Mouse (Mus musculus) kidney, adult 8-10 months (tissue): ENCODE results near the gene Ptgr1.
A peak's percentile ranks its signal among the peaks of the same experiment; 100 is the strongest.

ENCODE experiments used
- DNase-seq, 2 experiments: peaks; one replicate each; pipeline ENCODE4 v3.0.0; 2022

Ptgr1 gene

DNA sequence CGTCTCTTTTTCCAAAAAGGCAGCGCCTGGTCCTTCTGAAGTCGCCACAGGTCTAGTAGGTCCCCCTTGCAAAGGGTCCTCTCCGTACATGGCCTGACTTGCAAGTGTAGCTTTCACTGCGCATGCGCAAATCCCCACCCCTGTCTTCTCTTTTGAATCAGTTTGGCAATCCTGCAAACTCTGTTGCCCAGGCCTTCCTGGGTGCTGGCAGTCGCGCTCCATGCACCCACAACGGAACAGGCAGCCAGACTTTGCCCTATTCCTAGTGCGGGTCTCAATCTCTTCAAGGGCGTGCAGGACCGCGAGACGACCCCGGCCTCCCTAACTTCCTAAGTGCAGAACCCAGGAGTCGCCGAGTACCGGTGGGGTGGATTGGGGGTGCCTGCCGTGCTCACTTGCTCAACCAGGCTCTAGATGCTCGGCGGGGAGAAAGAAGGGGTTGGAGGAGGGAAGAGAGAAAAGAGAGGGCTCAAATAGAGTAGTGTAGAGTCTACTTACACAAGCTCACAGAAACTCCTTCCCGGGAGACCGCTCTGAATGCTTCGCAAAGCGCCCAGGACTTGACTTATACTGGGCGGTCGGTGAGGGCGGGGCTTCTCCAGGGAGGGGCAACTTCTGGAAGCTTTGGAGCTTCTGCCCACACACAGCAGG, at the start of gene Ptgr1:
Gene Ptgr1 (minus strand): TSS at position 580 of the 651 bp plus-strand sequence.
- peak; percentile 83 to 89 for DNase-seq

DNA sequence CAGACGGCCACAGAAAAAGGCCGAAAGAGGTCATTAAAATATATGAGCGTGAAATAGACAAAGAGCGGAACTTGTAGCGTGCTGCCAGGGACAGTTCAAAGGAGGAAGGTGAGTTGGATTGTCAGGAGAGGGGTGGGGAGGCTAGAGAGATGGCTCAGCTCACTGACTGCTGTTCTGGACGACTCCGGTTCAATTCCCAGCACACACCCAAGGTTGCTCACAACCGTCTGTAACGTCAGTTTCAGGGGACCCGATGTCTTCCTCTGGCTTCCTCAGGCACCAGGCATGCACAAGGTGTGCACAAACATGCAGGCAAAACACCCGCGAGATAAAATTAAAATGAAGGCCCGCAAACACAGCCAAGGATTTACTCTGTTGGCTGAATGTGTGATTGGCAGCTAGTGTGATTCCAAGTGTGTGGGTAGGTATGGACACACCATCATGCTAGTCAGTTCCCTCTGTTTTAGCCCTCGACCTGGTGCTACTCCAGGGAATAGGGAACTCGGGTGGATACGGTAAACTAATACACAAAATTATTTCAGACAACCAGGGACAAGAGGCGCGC, 48.9 kb upstream of the Ptgr1 start:
- no peak for DNase-seq

DNA sequence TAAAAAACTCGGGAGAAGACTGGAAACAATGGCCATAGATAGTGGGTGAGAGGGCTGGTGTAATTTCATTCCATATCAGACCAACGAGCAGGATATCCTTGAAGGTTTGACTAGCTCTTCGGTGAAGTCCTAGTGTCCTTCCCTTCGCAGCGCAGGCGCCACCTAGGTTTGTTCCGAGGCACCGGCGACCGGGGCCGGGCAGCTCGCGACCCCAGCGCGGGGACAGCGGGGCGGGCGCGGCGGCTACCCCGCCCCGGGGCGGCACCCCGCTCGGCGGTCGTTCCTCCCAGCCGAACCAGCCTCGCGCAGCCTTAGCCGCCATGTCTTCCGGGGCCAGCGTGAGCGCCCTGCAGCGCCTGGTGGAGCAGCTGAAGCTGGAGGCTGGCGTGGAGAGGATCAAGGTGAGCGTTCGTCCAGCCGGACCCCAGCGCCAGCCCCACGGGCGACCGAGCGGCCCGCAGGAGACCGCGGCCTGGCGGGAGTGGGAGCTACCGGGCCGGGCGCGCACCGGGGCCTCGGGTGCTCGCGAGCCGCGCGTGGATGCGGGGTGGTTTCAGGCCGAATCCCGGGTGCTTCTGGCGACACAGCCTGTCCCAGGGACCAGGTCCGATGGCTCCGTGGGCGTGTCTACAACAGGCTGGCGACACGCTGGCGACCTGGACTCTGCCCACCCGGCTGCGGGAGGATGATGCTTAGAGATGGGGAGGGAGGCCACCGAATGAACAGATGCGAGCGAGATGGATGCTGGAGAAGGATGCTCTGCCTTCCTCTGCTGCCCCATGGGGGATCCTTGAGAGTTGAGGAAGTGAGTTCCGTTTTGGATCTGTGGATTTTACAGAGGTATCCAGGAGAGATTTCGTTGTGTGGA, 48.2 kb upstream of the Ptgr1 start, which contains the start of gene Gng10:
Gene Gng10 (plus strand): TSS at position 171 of the 868 bp plus-strand sequence.
- peak; percentile 25 to 38 for DNase-seq

DNA sequence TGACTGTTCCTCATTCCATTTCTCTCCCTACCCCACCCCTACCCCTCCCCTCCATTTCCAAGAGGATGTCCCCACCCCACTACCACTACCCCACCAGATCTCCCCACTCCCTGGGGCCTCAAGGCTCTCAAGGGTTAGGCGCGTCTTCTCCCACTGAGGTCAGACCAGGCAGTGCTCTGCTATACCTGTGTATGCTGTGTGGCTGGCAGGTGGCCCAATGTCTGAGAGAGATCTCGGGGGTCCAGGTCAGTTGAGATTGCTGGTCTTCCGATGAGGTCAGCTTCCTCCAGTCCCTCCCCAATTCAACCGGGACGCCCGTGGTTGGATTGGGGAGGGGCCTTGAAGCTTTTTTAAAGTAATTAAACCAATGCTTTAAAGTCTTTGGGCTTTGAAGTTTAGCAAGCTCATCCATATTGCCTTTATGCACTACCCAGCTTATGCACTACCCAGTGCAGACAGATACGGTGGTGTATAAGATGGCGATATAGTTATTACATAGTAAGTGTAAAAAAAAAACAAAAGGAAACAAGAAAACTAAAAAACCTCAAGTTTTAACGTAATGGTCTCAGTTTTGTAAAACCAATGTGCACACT, 47.5 kb upstream of the Ptgr1 start:
- DNase-seq, result no peak

DNA sequence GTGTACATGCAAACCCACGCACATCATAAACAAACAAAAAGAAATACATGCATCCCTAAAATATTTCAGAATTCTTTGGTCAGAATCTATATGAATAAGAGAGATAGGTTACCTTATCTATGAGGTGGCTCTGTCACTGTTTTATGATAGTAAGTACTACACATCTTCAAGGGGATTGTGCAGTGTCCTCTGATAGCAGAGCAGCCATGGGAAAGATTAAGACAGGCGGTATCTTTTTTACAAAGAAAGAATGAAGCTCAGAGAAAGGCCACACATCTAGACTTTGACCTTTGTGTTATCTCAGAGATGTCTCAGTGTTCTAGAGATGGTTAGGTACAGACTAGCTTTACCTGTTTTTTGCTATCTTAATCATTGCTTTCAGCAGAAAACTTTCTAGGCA, 30.0 kb upstream of the Ptgr1 start:
- no peak for DNase-seq

DNA sequence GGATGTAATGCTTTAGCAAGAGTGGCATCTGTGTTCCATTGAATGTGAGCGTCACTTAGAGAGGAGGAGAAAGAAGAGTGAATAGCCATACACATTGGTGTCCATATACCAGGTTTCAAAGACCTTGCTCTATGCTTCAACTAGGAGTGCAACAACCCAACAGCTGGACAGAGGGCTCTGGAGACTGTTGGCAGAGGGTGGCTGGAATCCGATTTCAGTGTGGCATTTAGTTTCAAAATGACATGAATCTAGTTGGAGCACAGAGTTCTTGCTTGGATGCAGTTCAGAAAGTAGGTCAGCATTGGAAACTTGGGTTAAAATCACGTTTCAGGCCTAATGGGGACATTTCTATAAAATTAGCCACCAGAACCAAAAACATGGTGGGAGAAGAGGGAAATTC, 28.3 kb upstream of the Ptgr1 start:
- DNase-seq, result no peak

DNA sequence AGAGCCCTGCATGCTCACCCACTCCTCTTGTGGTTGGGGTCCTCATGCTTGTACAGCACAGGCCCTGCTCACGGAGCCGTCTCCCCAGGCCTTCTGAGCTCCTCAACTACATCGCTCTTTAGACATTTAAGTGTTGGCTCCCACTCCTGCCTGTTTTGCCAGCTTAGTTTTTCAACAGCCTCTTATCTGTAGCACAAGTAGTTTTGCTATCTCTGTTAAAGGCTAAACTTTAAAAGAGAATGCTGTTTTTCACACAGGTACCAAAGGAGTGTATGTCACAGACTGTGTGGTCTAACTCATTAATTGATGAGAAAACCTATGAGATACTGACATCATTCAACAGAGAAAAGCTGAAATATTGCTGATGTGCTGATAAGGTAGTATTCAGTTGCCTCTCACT, 24.5 kb upstream of the Ptgr1 start:
- DNase-seq, result no peak

DNA sequence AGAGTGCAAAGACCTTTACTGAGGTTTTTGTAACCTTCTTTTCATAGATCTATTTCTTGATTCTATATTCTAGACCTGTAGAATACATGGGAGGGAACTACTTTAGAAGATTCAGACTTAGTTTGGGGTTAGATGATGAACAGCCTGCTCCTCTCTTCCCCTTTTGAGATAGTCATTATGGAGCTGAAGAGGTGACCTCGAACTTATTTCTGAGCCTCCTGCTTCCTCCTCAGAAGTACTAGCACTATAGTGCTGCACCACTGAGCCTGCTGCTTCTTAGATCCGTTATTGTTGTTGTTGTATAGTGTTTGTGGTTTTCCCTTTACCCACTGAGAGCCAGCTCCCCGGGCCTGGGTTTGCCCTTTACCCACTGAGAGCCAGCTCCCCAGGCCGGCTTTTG, 22.8 kb upstream of the Ptgr1 start:
- no peak for DNase-seq

DNA sequence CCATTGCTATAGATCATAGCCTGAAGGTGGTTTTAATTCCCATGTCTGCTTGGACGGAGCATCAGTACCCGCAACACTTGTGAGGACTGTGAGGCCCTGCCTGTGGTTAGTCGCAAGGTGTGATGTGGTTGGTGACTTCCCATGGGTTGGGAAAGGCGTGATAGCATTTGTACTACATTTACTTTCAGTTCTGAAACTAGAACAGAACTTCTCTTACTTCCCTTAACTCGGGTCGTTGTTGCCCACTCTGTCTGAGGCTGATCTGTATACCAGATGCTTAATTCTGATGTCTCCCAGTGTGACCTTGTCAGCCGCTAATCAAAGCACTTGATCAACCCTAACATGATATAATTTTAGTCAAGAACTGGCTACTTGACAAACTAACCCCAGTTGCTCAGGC, 22.3 kb upstream of the Ptgr1 start:
- no peak for DNase-seq

DNA sequence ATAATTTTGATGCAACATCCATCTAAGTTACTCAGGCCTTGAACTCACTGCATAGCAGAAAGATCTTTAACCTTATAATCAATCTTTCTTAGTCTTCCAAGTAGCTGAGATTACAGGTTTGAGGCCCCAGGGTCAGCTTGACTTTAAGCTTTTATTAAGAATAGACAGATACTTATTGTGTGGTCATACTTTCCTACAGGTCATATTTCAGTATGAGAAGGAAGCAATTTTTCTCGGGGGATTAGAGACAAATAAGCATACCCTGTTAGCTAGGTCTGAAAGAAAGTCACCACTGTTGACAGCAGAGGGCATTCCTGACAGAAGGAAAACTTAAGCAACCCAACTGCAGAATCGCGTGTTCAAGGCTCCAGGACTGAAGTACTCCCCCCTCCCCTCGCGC, 21.1 kb upstream of the Ptgr1 start:
- DNase-seq, result no peak

DNA sequence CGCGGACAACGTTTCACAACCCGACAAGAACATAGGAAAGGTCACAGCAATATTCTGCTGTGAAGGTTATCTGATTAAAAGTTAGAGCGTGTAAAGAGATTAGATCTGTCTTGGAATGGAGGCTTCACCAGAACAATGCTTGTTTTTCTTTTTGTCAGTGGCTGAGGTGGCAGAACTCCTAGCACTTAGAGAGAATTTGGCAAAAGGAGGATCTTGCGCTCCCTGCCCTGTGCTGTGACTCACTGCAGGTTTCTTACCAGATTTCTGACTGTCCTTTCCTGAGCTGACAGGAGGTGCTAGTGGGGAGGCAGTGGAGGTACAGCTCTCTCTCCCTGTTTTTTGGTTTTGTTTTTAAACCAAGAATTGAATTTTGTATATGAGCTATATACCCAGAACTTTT, 20.1 kb upstream of the Ptgr1 start:
- DNase-seq, result no peak

DNA sequence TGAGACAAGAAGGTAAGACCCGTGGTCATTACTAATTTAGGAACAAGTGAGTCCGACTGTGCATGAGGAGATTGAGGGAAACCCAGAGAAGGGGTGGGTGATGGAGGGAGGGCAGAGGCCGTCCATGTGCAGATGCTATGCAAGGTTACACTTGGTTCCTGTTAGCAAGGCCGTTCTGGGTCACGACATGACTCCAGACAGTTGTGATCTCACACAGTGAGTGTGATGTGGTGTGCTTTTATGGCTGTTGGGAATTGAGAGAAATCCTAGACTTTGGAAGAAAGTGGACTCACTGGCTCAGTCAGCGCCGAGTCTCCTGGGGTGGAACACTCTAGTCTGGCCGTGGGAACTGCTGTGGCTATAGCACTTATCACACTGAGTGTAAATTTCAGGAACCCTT, 19.3 kb upstream of the Ptgr1 start:
- no peak for DNase-seq

DNA sequence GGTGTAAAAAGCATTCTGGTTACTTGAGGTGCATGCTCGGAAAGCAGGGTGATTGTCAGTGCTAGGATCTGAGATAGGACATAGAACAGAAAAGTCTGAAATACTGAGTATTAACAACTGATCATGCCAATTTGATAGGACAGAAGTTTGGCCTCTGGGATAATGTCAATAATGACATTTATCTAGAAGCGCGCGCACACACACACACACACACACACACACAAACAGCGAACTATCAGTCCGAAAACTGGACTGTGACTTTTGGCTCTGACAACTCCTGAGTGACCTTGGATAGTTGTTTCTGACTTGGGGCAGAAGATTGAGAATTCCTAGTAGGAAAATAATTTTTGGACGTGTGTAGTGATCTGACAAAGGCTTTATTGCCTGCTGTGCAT, 16.9 kb upstream of the Ptgr1 start:
- DNase-seq, result no peak

DNA sequence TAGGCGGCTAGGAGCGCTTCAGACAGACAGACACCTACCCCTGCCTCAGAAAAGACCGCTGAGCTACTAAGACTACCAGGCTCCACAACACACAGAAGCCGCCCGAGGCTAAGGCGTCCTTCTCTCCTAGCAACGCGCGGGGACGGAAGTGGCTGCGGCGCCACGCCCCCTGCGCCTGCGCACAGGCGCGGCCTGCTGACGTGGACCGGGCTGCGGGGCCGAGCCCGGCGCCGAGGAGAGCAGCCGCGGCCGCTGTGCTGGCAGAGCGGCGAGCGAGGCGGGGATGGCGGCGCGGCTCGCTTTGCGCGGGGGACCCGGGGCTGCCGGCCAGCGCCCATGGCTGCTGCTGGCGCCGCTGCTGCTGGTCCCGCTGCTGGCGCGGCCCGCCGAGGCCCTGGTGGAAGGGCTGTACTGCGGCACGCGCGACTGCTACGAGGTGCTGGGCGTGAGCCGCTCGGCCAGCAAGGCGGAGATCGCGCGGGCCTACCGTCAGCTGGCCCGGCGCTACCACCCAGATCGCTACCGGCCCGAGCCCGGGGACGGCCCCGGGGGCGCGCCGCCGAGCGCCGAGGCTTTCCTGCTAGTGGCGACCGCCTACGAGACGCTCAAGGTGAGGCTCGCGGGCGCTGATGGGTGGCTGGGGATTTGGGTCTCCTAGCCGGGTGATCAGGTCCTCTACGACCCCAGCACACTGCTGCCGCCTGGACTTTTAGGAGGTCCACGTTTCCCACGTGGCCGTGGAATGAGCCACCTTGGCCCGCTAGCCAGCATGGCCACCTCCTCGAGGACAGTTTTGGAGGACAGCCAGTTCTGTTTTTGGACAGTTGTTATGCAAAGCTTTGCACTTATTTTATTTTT, 16.3 kb upstream of the Ptgr1 start, which contains the start of gene Gm20503:
Gene Gm20503 (plus strand): TSS at position 263 of the 858 bp plus-strand sequence.
- DNase-seq, result peak; percentile 89 to 92

DNA sequence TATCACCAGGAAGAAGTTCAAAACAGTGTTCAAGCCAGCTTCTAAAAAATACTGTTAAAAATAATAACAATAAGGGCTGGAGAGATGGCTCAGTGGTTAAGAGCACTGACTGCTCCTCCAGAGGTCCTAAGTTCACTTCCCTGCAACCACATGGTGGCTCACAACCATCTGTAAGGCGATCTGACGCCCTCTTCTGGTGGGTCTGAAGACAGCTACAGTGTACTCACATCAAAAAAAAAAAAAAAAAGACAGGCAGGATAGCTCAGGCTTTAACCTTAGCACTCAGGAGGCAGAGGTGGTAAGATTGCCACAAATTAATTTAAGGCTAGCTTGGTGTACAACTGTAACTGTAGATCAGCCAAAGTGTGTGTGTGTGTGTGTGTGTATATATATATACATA, 13.7 kb upstream of the Ptgr1 start:
- DNase-seq, result peak; percentile 36

DNA sequence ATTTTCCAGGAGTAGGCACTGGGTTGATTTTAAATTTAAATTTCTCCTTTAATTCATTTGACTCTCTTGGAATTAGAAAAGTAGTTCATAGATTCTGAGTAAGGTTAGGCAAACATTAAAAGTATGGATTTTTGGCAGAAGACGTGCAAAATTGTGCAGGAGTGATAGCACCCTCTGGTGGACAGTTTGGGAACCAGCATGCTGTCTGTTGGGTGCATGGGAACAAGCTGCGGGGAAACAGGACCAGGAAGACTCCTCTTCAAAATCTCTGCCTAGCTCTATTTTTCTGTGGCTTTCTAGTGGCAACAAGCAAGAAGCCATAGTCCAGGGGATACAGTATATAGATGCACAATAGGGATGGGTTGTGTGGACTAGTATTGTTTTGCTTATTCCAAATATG, 12.8 kb upstream of the Ptgr1 start:
- peak; percentile 57 to 83 for DNase-seq

DNA sequence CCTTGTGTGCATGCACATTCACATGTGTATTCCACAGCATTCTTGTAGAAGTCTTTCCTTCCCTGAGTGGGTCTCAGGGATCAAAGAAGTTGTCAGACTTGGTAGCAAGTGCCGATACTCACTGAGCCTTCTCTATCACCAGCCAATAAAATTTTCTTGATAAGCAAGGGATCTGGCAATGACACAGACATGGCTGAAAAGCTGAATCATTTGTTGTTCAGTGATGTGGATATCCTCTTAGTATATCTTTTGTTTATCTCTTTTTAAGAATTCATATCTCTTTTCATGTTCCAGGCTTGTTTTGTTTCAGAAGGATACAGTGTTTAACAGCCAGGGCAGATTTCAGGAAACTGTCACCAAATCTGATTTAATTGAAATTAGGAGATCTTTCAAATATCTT, 11.8 kb upstream of the Ptgr1 start:
- no peak for DNase-seq

DNA sequence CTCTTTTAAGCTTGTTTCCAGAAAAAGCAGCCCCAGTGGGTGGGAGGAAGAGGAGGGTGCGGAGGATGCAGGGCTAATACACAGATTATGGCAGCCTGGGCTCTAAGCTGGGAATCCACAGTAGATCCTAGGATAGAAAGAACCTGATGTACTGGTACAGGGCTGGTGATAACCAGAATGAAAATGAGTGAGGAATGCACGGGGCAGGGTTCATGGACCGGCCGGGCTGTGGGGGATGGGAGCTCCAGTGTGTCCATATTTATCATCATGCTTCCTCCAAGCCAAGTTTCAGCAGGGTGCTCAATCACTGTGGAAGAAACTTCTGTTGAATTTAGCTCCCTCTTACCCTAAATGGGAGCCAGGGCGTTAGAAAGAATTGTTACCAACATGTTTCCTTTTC, 10.2 kb upstream of the Ptgr1 start:
- DNase-seq, result peak; percentile 22 to 37

DNA sequence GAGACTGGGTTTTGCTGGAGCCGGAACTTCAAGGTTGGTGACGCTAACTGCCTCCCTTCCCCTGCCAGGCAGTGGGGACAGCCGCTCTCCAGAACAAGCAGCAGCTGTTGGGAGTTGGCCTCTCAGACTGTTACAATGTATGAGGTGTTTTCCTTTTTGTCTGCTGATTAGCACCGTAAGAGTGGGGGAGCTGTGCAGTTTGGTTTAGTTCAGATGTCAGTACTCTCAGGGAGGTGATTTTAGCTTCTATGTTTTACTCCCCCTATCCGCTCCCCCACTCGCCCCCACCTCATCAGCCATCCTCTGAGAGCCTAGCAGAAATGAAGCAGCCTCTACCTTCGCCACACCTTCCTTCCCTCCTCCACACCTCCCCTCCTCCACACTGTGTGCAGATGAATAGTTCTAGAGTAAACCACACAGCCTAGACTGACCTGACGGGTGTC, 8.4 kb upstream of the Ptgr1 start:
- DNase-seq, result no peak

DNA sequence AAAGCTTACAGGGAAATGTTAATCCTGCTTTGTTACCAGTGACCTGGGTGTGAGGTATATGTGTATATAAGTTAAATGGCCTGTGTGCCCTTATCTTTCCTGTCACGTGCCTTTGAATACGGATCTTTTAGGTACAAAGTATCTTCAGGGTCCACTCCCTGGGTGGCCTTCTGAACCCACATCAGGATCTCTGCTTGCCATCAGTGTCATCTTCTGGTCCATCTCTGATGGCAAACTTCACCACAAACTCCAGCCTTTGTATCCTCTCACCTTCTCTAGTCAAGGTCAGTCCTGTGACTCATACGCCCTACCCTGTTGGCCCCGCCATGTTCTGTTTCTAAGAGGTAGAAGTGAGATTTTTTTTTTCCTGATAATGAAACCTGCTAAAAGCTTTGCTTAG, 7.8 kb upstream of the Ptgr1 start, which contains the start of gene Dnajc25:
Gene Dnajc25 (plus strand): TSS at position 301 of the 400 bp plus-strand sequence.
- DNase-seq, result no peak

DNA sequence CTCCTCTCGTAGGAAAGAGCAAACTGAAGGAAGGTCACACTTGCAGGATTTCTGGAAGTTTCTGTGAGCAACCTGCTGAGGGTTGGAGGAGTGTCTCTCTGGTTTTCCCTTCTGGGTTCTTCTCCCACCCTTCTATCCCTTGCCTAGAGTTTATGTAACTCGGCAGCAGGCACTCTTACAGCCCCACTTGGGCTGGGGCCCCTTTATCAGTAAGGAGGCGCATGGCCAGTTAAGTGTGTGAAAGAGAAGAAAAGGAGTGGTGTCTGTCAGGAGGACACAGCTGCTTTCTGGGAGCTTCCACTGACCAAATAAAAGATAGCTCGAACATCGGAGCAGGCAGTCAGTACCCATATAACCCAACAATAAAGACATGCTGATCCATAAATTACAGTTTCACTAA, 5.3 kb upstream of the Ptgr1 start:
- no peak for DNase-seq
